Mouse (Mus musculus): ENCODE data around the gene Mst1r.

GRCm38 (mm10) chr9:107926920-107927420, 20.3 kb downstream of the Mst1r start:
- no peak for TF ChIP-seq CTCF (IDR thresholded peaks at IDR 0.05; ENCODE audit: extremely low read depth, insufficient read depth, insufficient read length, insufficient replicate concordance)
- TF ChIP-seq POLR2A (IDR thresholded peaks at IDR 0.05; ENCODE audit: low read depth, low read length): no peak
